ENCODE assay signal across 8 mouse cellular contexts in genomic region chr8:44998681-44999277, GRCm38 (mm10).
A peak's percentile ranks its signal among the peaks of the same experiment; 100 is the strongest.
DNase-seq lines count a peak whose midpoint lies in the region; ATAC-seq lines count a peak whose summit lies in the region.

No protein-coding gene starts in this region.

- WGBS in embryonic facial prominence, embryonic 11.5 days = 20% methylated on average over 11 of the region's 11 CpGs
- 4% methylated on average over 11 of the region's 11 CpGs for WGBS in midbrain, embryonic 16.5 days

- ATAC-seq in embryonic facial prominence, embryonic 11.5 days (replicated peaks; ENCODE audit: insufficient number of reproducible peaks, low FRiP score, low TSS enrichment, low read depth) = peak; percentile 76
- peak; percentile 89 for ATAC-seq in midbrain, embryonic 16.5 days
- ATAC-seq in inflammation-experienced regulatory T-cells, adult 6 months = no peak

- no peak overlapping the region for H3K4me3 ChIP-seq in embryonic facial prominence, embryonic 11.5 days (ENCODE audit: low read depth, low read length)
- peak overlapping the region; percentile 1; the same call in 1 of the 2 replicates for H3K4me3 ChIP-seq in midbrain, embryonic 16.5 days (ENCODE audit: low read depth, low read length)

- no peaks in the 10 kb centered on the region for H3K36me3 ChIP-seq in embryonic facial prominence, embryonic 11.5 days (replicated peaks; ENCODE audit: control insufficient read depth, insufficient read depth, low read depth, low read length)
- no peaks in the 10 kb centered on the region for H3K36me3 ChIP-seq in midbrain, embryonic 16.5 days (ENCODE audit: control insufficient read depth, insufficient read depth, low read length)

- DNase-seq in adrenal gland, postnatal 36 days = peak; percentile 64 to 70
- DNase-seq in embryonic facial prominence, embryonic 11.5 days (ENCODE audit: low spot score) = peak; percentile 71
- DNase-seq in heart, adult 8-10 months (ENCODE audit: low spot score) = peak; percentile 83
- peak; percentile 47 for DNase-seq in kidney, adult 18-20 months
- DNase-seq in left cerebral cortex, postnatal 14 days (ENCODE audit: low spot score in 2 of 2) = peak; percentile 53 to 77
- peak; percentile 58 for DNase-seq in testis, postnatal 14 days (ENCODE audit: low spot score)

- H3K4me2 ChIP-seq in embryonic facial prominence, embryonic 11.5 days (ENCODE audit: low read depth, low read length) = no peak overlapping the region
- H3K4me2 ChIP-seq in midbrain, embryonic 16.5 days (ENCODE audit: low read length) = peak overlapping the region; percentile 41

- no peaks in the 10 kb centered on the region for H3K27me3 ChIP-seq in embryonic facial prominence, embryonic 11.5 days (ENCODE audit: control insufficient read depth, insufficient read depth, low read length)
- H3K27me3 ChIP-seq in midbrain, embryonic 16.5 days (ENCODE audit: control insufficient read depth, insufficient read depth, low read depth, low read length) = no peaks in the 10 kb centered on the region

- no peak overlapping the region for H3K9ac ChIP-seq in embryonic facial prominence, embryonic 11.5 days (replicated peaks; ENCODE audit: low read length)
- no peak overlapping the region for H3K9ac ChIP-seq in midbrain, embryonic 16.5 days (ENCODE audit: low read depth, low read length)

- H3K27ac ChIP-seq in embryonic facial prominence, embryonic 11.5 days (replicated peaks; ENCODE audit: low read depth, low read length) = no peak overlapping the region
- H3K27ac ChIP-seq in midbrain, embryonic 16.5 days (ENCODE audit: low read length) = peak overlapping the region; percentile 53

- peaks cover 4% of the 10 kb centered on the region; the same call in 1 of the 2 replicates for H3K4me1 ChIP-seq in embryonic facial prominence, embryonic 11.5 days (ENCODE audit: control insufficient read depth, insufficient read depth, low read length)
- peaks cover 19% of the 10 kb centered on the region for H3K4me1 ChIP-seq in midbrain, embryonic 16.5 days (ENCODE audit: control insufficient read depth, insufficient read depth, low read length)

- intact Hi-C loops in left cerebral cortex, postnatal 14 days (cut with DNase I) = no loop called here

- H3K9me3 ChIP-seq in embryonic facial prominence, embryonic 11.5 days (replicated peaks; ENCODE audit: control insufficient read depth, low read length) = no peaks in the 10 kb centered on the region
- no peaks in the 10 kb centered on the region for H3K9me3 ChIP-seq in midbrain, embryonic 16.5 days (replicated peaks; ENCODE audit: control insufficient read depth, low read length, poor library complexity, severe bottlenecking)
